Mouse (Mus musculus) kidney, adult 2 months (tissue): ENCODE results near the gene Pyurf. TPM values are rescaled to one million over a fixed set of nuclear protein-coding genes. Genes with fewer than 3 reads are reported as not detected.

ENCODE experiments used
- DNase-seq: peaks from one replicate; pipeline ENCODE4 v3.0.0; 2021
- H3K27ac ChIP-seq: fragments of 200-500 bp; 2 replicates; pipeline ENCODE4 v1.5.1; 2012; ENCODE audit warnings: low read depth, low read length, control low read depth, inconsistent platforms; ENCODE audit not compliant: insufficient read depth
- H3K27me3 ChIP-seq: fragments of 200-500 bp; replicated peaks from 2 replicates; pipeline ENCODE4 v1.6.1; 2012; ENCODE audit warnings: mild to moderate bottlenecking, moderate library complexity, low read length, inconsistent platforms; ENCODE audit not compliant: control insufficient read depth, insufficient read depth
- H3K36me3 ChIP-seq: fragments of 200-500 bp; 2 replicates; pipeline ENCODE4 v1.6.1; 2012; ENCODE audit warnings: mild to moderate bottlenecking, moderate library complexity, low read length, inconsistent platforms; ENCODE audit not compliant: control insufficient read depth, insufficient read depth
- H3K4me1 ChIP-seq: fragments of 200-500 bp; 2 replicates; pipeline ENCODE4 v1.6.1; 2011; ENCODE audit warnings: low read length; ENCODE audit not compliant: control insufficient read depth, insufficient read depth
- H3K4me3 ChIP-seq: fragments of 200-500 bp; 2 replicates; pipeline ENCODE4 v1.5.1; 2011; ENCODE audit warnings: mild to moderate bottlenecking, low read depth, low read length, control low read depth; ENCODE audit not compliant: insufficient read depth
- CTCF ChIP-seq: fragments of 200-500 bp; conservative IDR thresholded peaks from 2 replicates; pipeline ENCODE4 v1.5.1; 2011; ENCODE audit warnings: low read depth, mild to moderate bottlenecking, control low read depth, low read length, moderate library complexity, mixed read lengths; ENCODE audit not compliant: insufficient read depth, insufficient read length
- POLR2A ChIP-seq: fragments of 200-500 bp; IDR thresholded peaks from one replicate; pipeline ENCODE4 v1.6.1; 2011; ENCODE audit warnings: low read depth, low read length, control low read depth
- WGBS: fragments of 180-500 bp; shearing (Covaris S2); methylation state at CpG from one replicate; pipeline ENCODE4 v1.1.7; 2018; 5-methylcytosine and 5-hydroxymethylcytosine counted together
- polyA plus RNA-seq: library from polyadenylated mRNA; depleted of rRNA; stranded (reverse); fragments of >200 nt; gene quantifications from 2 replicates; pipeline ENCODE4 v1.2.3, GENCODE M21; 2012; rRNA removed

Pyurf gene
- polyA plus RNA-seq, 1 experiment, result 19.2 TPM

- Histone ChIP-seq H3K4me1 (peaks cover 2% of the 10 kb centered on the region; the same call in 1 of the 2 replicates), H3K36me3 (no peaks in the 10 kb centered on the region), H3K27ac (no peak overlapping the region), H3K4me3 (no peak overlapping the region), H3K27me3 (no peaks in the 10 kb centered on the region)
- DNase-seq, result no peak
- 75% methylated on average over 4 of the region's 4 CpGs for WGBS
- TF ChIP-seq POLR2A (no peak), CTCF (no peak)
Observed at GRCm38 (mm10) chr6:57701686-57702085, 9.8 kb upstream of the Pyurf start.

- peaks cover 5% of the 10 kb centered on the region; the same call in 1 of the 2 replicates for H3K4me1 ChIP-seq
- no peaks in the 10 kb centered on the region for H3K27me3 ChIP-seq
- H3K36me3 ChIP-seq, result peaks cover 2% of the 10 kb centered on the region; the same call in 1 of the 2 replicates
- DNase-seq, result no peak
- H3K27ac ChIP-seq, result no peak overlapping the region
- no peak for TF ChIP-seq POLR2A
- H3K4me3 ChIP-seq, result no peak overlapping the region
- 87% methylated on average over 3 of the region's 3 CpGs for WGBS
Observed at GRCm38 (mm10) chr6:57693116-57693515, 1.2 kb upstream of the Pyurf start.

GRCm38 (mm10) chr6:57684156-57684555 lies 7.7 kb downstream of the Pyurf start:
- no peak for DNase-seq

GRCm38 (mm10) chr6:57661295-57661694 lies 30.6 kb downstream of the Pyurf start:
- TF ChIP-seq POLR2A (no peak), CTCF (no peak)
- no peaks in the 10 kb centered on the region for H3K4me1 ChIP-seq
- DNase-seq, result no peak
- H3K27me3 ChIP-seq, result no peaks in the 10 kb centered on the region
- 78% methylated on average over 4 of the region's 4 CpGs for WGBS
- peaks cover 2% of the 10 kb centered on the region; the same call in 1 of the 2 replicates for H3K36me3 ChIP-seq
- H3K27ac ChIP-seq, result no peak overlapping the region
- H3K4me3 ChIP-seq, result no peak overlapping the region

More at GRCm38 (mm10) chr6:57684156-57684555, 7.7 kb downstream of the Pyurf start:
- H3K4me1 ChIP-seq, result no peaks in the 10 kb centered on the region
- H3K27ac ChIP-seq, result no peak overlapping the region
- peaks cover 7% of the 10 kb centered on the region; the same call in 1 of the 2 replicates for H3K36me3 ChIP-seq
- no peaks in the 10 kb centered on the region for H3K27me3 ChIP-seq
- 98% methylated on average over 1 of the region's 1 CpGs for WGBS
- H3K4me3 ChIP-seq, result no peak overlapping the region
- TF ChIP-seq POLR2A, result no peak
- TF ChIP-seq CTCF, result no peak

- Histone ChIP-seq H3K36me3 (no peaks in the 10 kb centered on the region), H3K4me1 (no peaks in the 10 kb centered on the region), H3K27ac (no peak overlapping the region), H3K27me3 (no peaks in the 10 kb centered on the region), H3K4me3 (no peak overlapping the region)
- DNase-seq, result peak; percentile 59
- TF ChIP-seq CTCF (no peak), POLR2A (no peak)
- 35% methylated on average over 1 of the region's 1 CpGs for WGBS
Observed at GRCm38 (mm10) chr6:57647256-57647655, 44.6 kb downstream of the Pyurf start.

- H3K36me3 ChIP-seq, result no peaks in the 10 kb centered on the region
- DNase-seq, result peak; percentile 64
- H3K27me3 ChIP-seq, result no peaks in the 10 kb centered on the region
- H3K4me3 ChIP-seq, result no peak overlapping the region
- TF ChIP-seq CTCF (no peak), POLR2A (no peak)
- H3K4me1 ChIP-seq, result no peaks in the 10 kb centered on the region
- H3K27ac ChIP-seq, result no peak overlapping the region
- 37% methylated on average over 4 of the region's 4 CpGs for WGBS
Observed at GRCm38 (mm10) chr6:57641789-57642188, 50.1 kb downstream of the Pyurf start.

- Histone ChIP-seq H3K36me3 (no peaks in the 10 kb centered on the region), H3K4me1 (no peaks in the 10 kb centered on the region), H3K4me3 (no peak overlapping the region), H3K27ac (no peak overlapping the region), H3K27me3 (no peaks in the 10 kb centered on the region)
- TF ChIP-seq POLR2A, result no peak
- TF ChIP-seq CTCF, result no peak
- WGBS, result 74% methylated on average over 1 of the region's 1 CpGs
- DNase-seq, result no peak
Observed at GRCm38 (mm10) chr6:57639531-57639930, 52.3 kb downstream of the Pyurf start.

Other genes starting within 250 kb of the Pyurf start
- 3.2 and 6.2 TPM in 2 replicates for gene Ppm1k, start 156.6 kb downstream of the Pyurf start, polyA plus RNA-seq
- gene Herc6, start 111.1 kb downstream of the Pyurf start, polyA plus RNA-seq, result 3.5 and 4.0 TPM in 2 replicates
- 4.1 and 5.0 TPM in 2 replicates for gene Lancl2, start 10.5 kb upstream of the Pyurf start, polyA plus RNA-seq
- 6.6 and 9.1 TPM in 2 replicates for gene Vopp1, start 133.1 kb upstream of the Pyurf start, polyA plus RNA-seq
- gene Vmn1r21, start 158.3 kb upstream of the Pyurf start, polyA plus RNA-seq, result not detected in 2 replicates
- gene Vmn1r22, start 215.9 kb upstream of the Pyurf start, polyA plus RNA-seq, result not detected in 2 replicates
- not detected in 2 replicates for gene Vmn1r23, start 234.8 kb upstream of the Pyurf start, polyA plus RNA-seq